ENCODE assay signal across 22 mouse cellular contexts in genomic region chr12:12409044-12409443, GRCm38 (mm10).
DNase-seq lines count a peak whose midpoint lies in the region; ATAC-seq and TF ChIP-seq lines count a peak whose summit lies in the region.
"Had no signal": no experiment of that assay in that cellular context is flagged by ENCODE, and none has a peak within 500 bp of the region (broad histone marks: within the 10 kb centered on the region; RNA-seq: fewer than 3 reads in every experiment).

No protein-coding gene starts in this region.

- peak overlapping the region; percentile 73 for H3K27ac ChIP-seq in forebrain, embryonic 15.5 days (replicated peaks)
- H3K27ac ChIP-seq in forebrain, embryonic 12.5 days, result no peak overlapping the region
- H3K27ac ChIP-seq in limb, embryonic 14.5 days (replicated peaks; ENCODE audit: low read depth, low read length), result no peak overlapping the region
- H3K27ac ChIP-seq in limb, embryonic 10.5 days, result no peak overlapping the region; the same call in 1 of the 2 replicates
- no peak overlapping the region for H3K27ac ChIP-seq in forebrain, postnatal 0 days (ENCODE audit: low read depth, low read length)
- H3K27ac ChIP-seq: gastrocnemius, adult 2 months; hindbrain, embryonic 13.5 days; limb, embryonic 15.5 days; liver, embryonic 14.5 days; neural tube, embryonic 15.5 days had no signal

- peak; percentile 58 for DNase-seq in limb, embryonic 14.5 days (ENCODE audit: low spot score)
- no peak for DNase-seq in limb, embryonic 10.5 days (ENCODE audit: low spot score)
- peak; percentile 90 for DNase-seq in brain, embryonic 14.5 days (ENCODE audit: low read depth)
- peak; percentile 69 for DNase-seq in forebrain, postnatal 0 days
- DNase-seq in urinary bladder, adult 18-20 months (ENCODE audit: low spot score in 2 of 2), result no peak
- DNase-seq: adrenal gland, postnatal 14 days; cerebellum, adult 11-12 months; cerebellum, postnatal 25 days; gastrocnemius, adult 2 months; kidney, adult 8-10 months; kidney, postnatal 10 days; lung, postnatal 4 days; right cerebral cortex, adult 18-20 months; right cerebral cortex, postnatal 4 days; thymus, postnatal 14 days had no signal

- no peaks in the 10 kb centered on the region for H3K36me3 ChIP-seq in forebrain, embryonic 15.5 days
- no peaks in the 10 kb centered on the region for H3K36me3 ChIP-seq in forebrain, embryonic 12.5 days (replicated peaks)
- no peaks in the 10 kb centered on the region for H3K36me3 ChIP-seq in limb, embryonic 14.5 days (ENCODE audit: control insufficient read depth, insufficient read depth, low read length)
- no peaks in the 10 kb centered on the region for H3K36me3 ChIP-seq in limb, embryonic 10.5 days
- no peaks in the 10 kb centered on the region for H3K36me3 ChIP-seq in forebrain, postnatal 0 days (ENCODE audit: insufficient read depth)
- H3K36me3 ChIP-seq: hindbrain, embryonic 13.5 days; limb, embryonic 15.5 days; neural tube, embryonic 15.5 days had no signal

- peak; percentile 93 for ATAC-seq in forebrain, embryonic 15.5 days (replicated peaks)
- ATAC-seq in forebrain, embryonic 12.5 days (ENCODE audit: low FRiP score), result no peak
- peak; percentile 26; the same call in 1 of the 2 replicates for ATAC-seq in limb, embryonic 14.5 days (ENCODE audit: low FRiP score, low read depth)
- ATAC-seq in forebrain, postnatal 0 days, result peak; percentile 78
- ATAC-seq: inflammation-experienced regulatory T-cells, adult 6 months had no signal

- TF ChIP-seq CTCF in brain, embryonic 14.5 days (IDR thresholded peaks at IDR 0.05; ENCODE audit: borderline replicate concordance, extremely low read depth, insufficient read depth, insufficient read length), result no peak
- TF ChIP-seq CTCF in forebrain, postnatal 0 days (IDR thresholded peaks at IDR 0.05; ENCODE audit: low read depth), result no peak

- WGBS in forebrain, embryonic 15.5 days, result 45% methylated on average over 5 of the region's 5 CpGs
- WGBS in forebrain, embryonic 12.5 days, result 75% methylated on average over 5 of the region's 5 CpGs
- WGBS in limb, embryonic 14.5 days, result 54% methylated on average over 5 of the region's 5 CpGs
- whole genome bisulfite sequencing in limb, embryonic 10.5 days, result 90% methylated on average over 5 of the region's 5 CpGs
- WGBS in forebrain, postnatal 0 days, result 43% methylated on average over 5 of the region's 5 CpGs

- H3K4me3 ChIP-seq in forebrain, embryonic 15.5 days, result no peak overlapping the region
- H3K4me3 ChIP-seq in forebrain, embryonic 12.5 days (replicated peaks), result no peak overlapping the region
- no peak overlapping the region for H3K4me3 ChIP-seq in limb, embryonic 14.5 days (replicated peaks; ENCODE audit: low read length)
- no peak overlapping the region for H3K4me3 ChIP-seq in limb, embryonic 10.5 days
- no peak overlapping the region for H3K4me3 ChIP-seq in forebrain, postnatal 0 days (ENCODE audit: low read depth, low read length)
- H3K4me3 ChIP-seq: gastrocnemius, adult 2 months; hindbrain, embryonic 13.5 days; limb, embryonic 15.5 days; neural tube, embryonic 15.5 days had no signal

- H3K9me3 ChIP-seq in forebrain, embryonic 15.5 days, result no peaks in the 10 kb centered on the region
- H3K9me3 ChIP-seq in forebrain, embryonic 12.5 days, result no peaks in the 10 kb centered on the region
- no peaks in the 10 kb centered on the region for H3K9me3 ChIP-seq in limb, embryonic 14.5 days (ENCODE audit: control insufficient read depth, low read length)
- H3K9me3 ChIP-seq in limb, embryonic 10.5 days (replicated peaks), result no peaks in the 10 kb centered on the region
- H3K9me3 ChIP-seq in forebrain, postnatal 0 days (ENCODE audit: low read length), result no peaks in the 10 kb centered on the region
- H3K9me3 ChIP-seq: hindbrain, embryonic 13.5 days; limb, embryonic 15.5 days; neural tube, embryonic 15.5 days had no signal

- no peak for TF ChIP-seq POLR2A in limb, embryonic 14.5 days (IDR thresholded peaks at IDR 0.05; ENCODE audit: borderline replicate concordance, extremely low read depth, insufficient read depth, insufficient read length)
- TF ChIP-seq POLR2A in brain, embryonic 14.5 days (IDR thresholded peaks at IDR 0.05; ENCODE audit: borderline replicate concordance, extremely low read depth, insufficient read depth, insufficient read length, poor library complexity, severe bottlenecking), result no peak

- no peak overlapping the region for H3K9ac ChIP-seq in forebrain, embryonic 15.5 days (replicated peaks)
- H3K9ac ChIP-seq in forebrain, embryonic 12.5 days, result no peak overlapping the region
- H3K9ac ChIP-seq in limb, embryonic 14.5 days (ENCODE audit: low read depth, low read length, severe bottlenecking), result no peak overlapping the region
- no peak overlapping the region for H3K9ac ChIP-seq in forebrain, postnatal 0 days
- H3K9ac ChIP-seq: hindbrain, embryonic 13.5 days; limb, embryonic 15.5 days; liver, embryonic 14.5 days; neural tube, embryonic 15.5 days had no signal

- H3K4me2 ChIP-seq in forebrain, embryonic 15.5 days (replicated peaks), result no peak overlapping the region
- no peak overlapping the region for H3K4me2 ChIP-seq in forebrain, embryonic 12.5 days
- H3K4me2 ChIP-seq in limb, embryonic 14.5 days (replicated peaks; ENCODE audit: low read depth, low read length, severe bottlenecking), result no peak overlapping the region
- H3K4me2 ChIP-seq in forebrain, postnatal 0 days (ENCODE audit: low read depth), result no peak overlapping the region
- H3K4me2 ChIP-seq: hindbrain, embryonic 13.5 days; limb, embryonic 15.5 days; neural tube, embryonic 15.5 days had no signal

- H3K4me1 ChIP-seq in forebrain, embryonic 15.5 days, result peaks cover 6% of the 10 kb centered on the region
- H3K4me1 ChIP-seq in forebrain, embryonic 12.5 days, result 0 out of 2 replicates have a peak, but pooled peaks cover 2% of the 10 kb centered on the region
- H3K4me1 ChIP-seq in limb, embryonic 14.5 days (ENCODE audit: control insufficient read depth, insufficient read depth, low read length), result peaks cover 7% of the 10 kb centered on the region
- H3K4me1 ChIP-seq in limb, embryonic 10.5 days, result peaks cover 14% of the 10 kb centered on the region
- H3K4me1 ChIP-seq in forebrain, postnatal 0 days (ENCODE audit: insufficient read depth), result peaks cover 8% of the 10 kb centered on the region; the same call in 1 of the 2 replicates
- H3K4me1 ChIP-seq: hindbrain, embryonic 13.5 days; neural tube, embryonic 15.5 days had no signal

- H3K27me3 ChIP-seq in forebrain, embryonic 15.5 days, result no peaks in the 10 kb centered on the region
- no peaks in the 10 kb centered on the region for H3K27me3 ChIP-seq in forebrain, embryonic 12.5 days
- H3K27me3 ChIP-seq in limb, embryonic 14.5 days (ENCODE audit: control insufficient read depth, insufficient read depth, low read length), result no peaks in the 10 kb centered on the region
- no peaks in the 10 kb centered on the region for H3K27me3 ChIP-seq in limb, embryonic 10.5 days (ENCODE audit: low read depth, poor library complexity, severe bottlenecking)
- no peaks in the 10 kb centered on the region for H3K27me3 ChIP-seq in forebrain, postnatal 0 days (ENCODE audit: insufficient read depth, low read length)
- H3K27me3 ChIP-seq: hindbrain, embryonic 13.5 days; limb, embryonic 15.5 days; neural tube, embryonic 15.5 days had no signal

Comparison
In these comparisons a context has a peak if more than half of its experiments do, and no peak if none do; other contexts are left out.
1. DNase-seq: peak in limb, embryonic 14.5 days (single experiment), brain, embryonic 14.5 days (single experiment) and forebrain, postnatal 0 days (single experiment); none in limb, embryonic 10.5 days (single experiment) and urinary bladder, adult 18-20 months (0 of 2).